Mouse (Mus musculus) heart, adult 2 months (tissue): ENCODE data around the gene Wdr78. TPM values are rescaled to one million over a fixed set of nuclear protein-coding genes. Genes with fewer than 3 reads are reported as not detected.

Experiments used
- DNase-seq, 2 experiments: peaks; one replicate each; pipeline ENCODE4 v3.0.0; 2021
- H3K27ac ChIP-seq: fragments of 200-600 bp; 2 replicates; pipeline ENCODE4 v1.8.1; 2022
- H3K27me3 ChIP-seq: fragments of 200-500 bp; 2 replicates; pipeline ENCODE4 v1.6.1; 2012; ENCODE audit warnings: mild to moderate bottlenecking, low read length, inconsistent platforms, mixed read lengths; ENCODE audit not compliant: control insufficient read depth, insufficient read depth
- H3K36me3 ChIP-seq: fragments of 200-500 bp; 2 replicates; pipeline ENCODE4 v1.6.1; 2012; ENCODE audit warnings: low read length, inconsistent platforms; ENCODE audit not compliant: control insufficient read depth, insufficient read depth
- H3K4me1 ChIP-seq: fragments of 200-500 bp; 2 replicates; pipeline ENCODE4 v1.6.1; 2011; ENCODE audit warnings: low read length; ENCODE audit not compliant: control insufficient read depth, insufficient read depth
- H3K4me3 ChIP-seq: fragments of 200-600 bp; 2 replicates; pipeline ENCODE4 v1.8.1; 2022
- H3K79me2 ChIP-seq: fragments of 200-500 bp; replicated peaks from 2 replicates; pipeline ENCODE4 v1.6.1; 2012; ENCODE audit warnings: mild to moderate bottlenecking, inconsistent platforms, low read length, moderate library complexity, mixed read lengths; ENCODE audit not compliant: control insufficient read depth, insufficient read depth
- H3K9ac ChIP-seq: fragments of 200-500 bp; 2 replicates; pipeline ENCODE4 v1.6.1; 2012; ENCODE audit warnings: low read depth, mild to moderate bottlenecking, control low read depth, inconsistent platforms, low read length, mixed read lengths
- CTCF ChIP-seq: fragments of 200-600 bp; IDR thresholded peaks from 2 replicates; pipeline ENCODE4 v1.8.1; 2022; ENCODE audit warnings: antibody characterized with exemption, mild to moderate bottlenecking, moderate library complexity
- EP300 ChIP-seq: fragments of 200-500 bp; IDR thresholded peaks from 2 replicates; pipeline ENCODE4 v1.6.1; 2011; ENCODE audit warnings: low read depth, low read length, control low read depth; ENCODE audit not compliant: insufficient read depth
- POLR2A ChIP-seq: fragments of 200-500 bp; IDR thresholded peaks from 2 replicates; pipeline ENCODE4 v1.6.1; 2011; ENCODE audit warnings: mild to moderate bottlenecking, low read depth, low read length, control low read depth; ENCODE audit not compliant: insufficient read depth
- WGBS: fragments of 180-500 bp; shearing (Covaris S2); methylation state at CpG from one replicate; pipeline ENCODE4 v1.1.7; 2018; 5-methylcytosine and 5-hydroxymethylcytosine counted together
- intact Hi-C: fragments of 180-260 bp; cut with DNase I; formaldehyde crosslinking; loops from one replicate; pipeline ENCODE4 v1.15.1; 2025
- polyA plus RNA-seq: library from polyadenylated mRNA; depleted of rRNA; stranded (reverse); fragments of >200 nt; gene quantifications from 2 replicates; pipeline ENCODE4 v1.2.3, GENCODE M21; 2012
- total RNA-seq, 2 experiments: library from RNA; stranded (reverse); gene quantifications; 2 replicates each; pipeline ENCODE4 v1.2.3; 2021

The Wdr78 gene
- total and polyA plus RNA-seq, 3 experiments, result 0.37 to 1.3 (median 1.1) TPM

- Histone ChIP-seq H3K9ac (no peak within 1 kb of the TSS), H3K27ac (no peak within 1 kb of the TSS), H3K4me1 (no peaks in the 10 kb centered on the region), H3K79me2 (no peaks in the 10 kb centered on the region), H3K27me3 (no peaks in the 10 kb centered on the region), H3K36me3 (no peaks in the 10 kb centered on the region), H3K4me3 (no peak within 1 kb of the TSS)
- 80% methylated on average over 4 of the region's 4 CpGs for WGBS
- intact Hi-C loops, result no loop called here
- DNase-seq, result no peak
- TF ChIP-seq CTCF, result no peak
- TF ChIP-seq POLR2A, result no peak
- TF ChIP-seq EP300, result no peak
These were observed 87.7 kb downstream of the Wdr78 start, which contains the start of gene Insl5 for GRCm38 (mm10) chr4:103026621-103027020. Gene Insl5 (minus strand): TSS chr4:103026842.

GRCm38 (mm10) chr4:103013490-103013889 lies 100.9 kb downstream of the Wdr78 start:
- H3K27ac ChIP-seq, result no peak overlapping the region
- no peak for DNase-seq
- 18% methylated on average over 4 of the region's 4 CpGs for WGBS
- intact Hi-C loops, result no loop called here
- H3K79me2 ChIP-seq, result no peaks in the 10 kb centered on the region
- no peaks in the 10 kb centered on the region for H3K36me3 ChIP-seq
- no peak overlapping the region for H3K9ac ChIP-seq
- H3K4me1 ChIP-seq, result no peaks in the 10 kb centered on the region
- H3K4me3 ChIP-seq, result no peak overlapping the region
- no peaks in the 10 kb centered on the region for H3K27me3 ChIP-seq
- TF ChIP-seq POLR2A, result no peak
- TF ChIP-seq EP300, result no peak
- no peak for TF ChIP-seq CTCF

- no peak for DNase-seq
These were observed 102.5 kb downstream of the Wdr78 start for GRCm38 (mm10) chr4:103011823-103012222.

DNA sequence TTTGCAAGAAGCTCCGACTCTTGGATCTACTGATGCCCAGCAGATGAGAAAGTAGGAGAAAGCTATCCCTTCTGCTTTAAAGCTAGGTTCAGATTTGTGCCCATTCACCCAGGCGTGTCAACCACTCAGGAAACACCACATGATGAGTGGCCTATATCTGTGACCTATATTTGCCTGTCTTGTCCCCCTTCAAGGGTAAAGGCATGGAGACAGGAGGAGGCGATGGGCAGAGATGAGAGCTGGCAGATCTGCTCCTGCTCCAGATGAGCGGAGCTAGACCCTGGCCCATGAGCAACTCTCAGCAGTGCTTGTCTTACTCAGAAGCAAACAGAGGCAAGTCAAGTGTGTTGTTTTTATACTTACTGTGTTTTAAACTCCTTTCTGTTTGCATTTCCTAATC lies 103.6 kb downstream of the Wdr78 start:
- Histone ChIP-seq H3K4me3 (no peak overlapping the region), H3K79me2 (no peaks in the 10 kb centered on the region), H3K27me3 (no peaks in the 10 kb centered on the region), H3K9ac (no peak overlapping the region), H3K27ac (no peak overlapping the region), H3K4me1 (no peaks in the 10 kb centered on the region), H3K36me3 (no peaks in the 10 kb centered on the region)
- 90% methylated on average over 4 of the region's 4 CpGs for WGBS
- intact Hi-C loops, result no loop called here
- TF ChIP-seq POLR2A, result no peak
- no peak for TF ChIP-seq EP300
- TF ChIP-seq CTCF, result no peak
- no peak for DNase-seq

More at GRCm38 (mm10) chr4:103011823-103012222, 102.5 kb downstream of the Wdr78 start:
- TF ChIP-seq POLR2A (no peak), EP300 (no peak), CTCF (no peak)
- Histone ChIP-seq H3K4me3 (no peak overlapping the region), H3K27ac (no peak overlapping the region), H3K79me2 (no peaks in the 10 kb centered on the region), H3K27me3 (no peaks in the 10 kb centered on the region), H3K4me1 (no peaks in the 10 kb centered on the region), H3K9ac (no peak overlapping the region), H3K36me3 (no peaks in the 10 kb centered on the region)
- intact Hi-C loops, result no loop called here
- 54% methylated on average over 7 of the region's 7 CpGs for WGBS

DNA sequence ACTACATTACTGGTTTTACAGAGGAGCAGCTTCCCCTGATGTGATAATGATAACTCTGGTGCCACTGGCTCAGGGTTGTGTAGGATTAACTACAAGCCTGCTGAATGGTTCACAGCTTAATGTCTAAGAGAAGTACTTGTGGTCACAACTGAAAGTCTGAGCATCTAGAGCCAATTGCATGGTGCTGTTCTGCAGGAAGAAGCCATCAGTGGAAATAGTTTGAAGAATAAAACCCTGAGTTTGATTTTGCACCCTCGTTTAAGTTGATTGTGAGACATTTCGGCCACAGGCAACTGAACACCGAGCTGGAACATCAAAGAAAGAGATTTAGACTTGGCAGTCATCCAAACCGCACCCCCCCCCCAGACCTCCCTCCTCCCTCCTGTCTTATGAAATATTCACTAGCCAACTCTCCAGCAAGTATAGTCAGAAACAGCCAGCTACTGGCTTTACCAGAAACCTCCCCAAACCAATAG lies 107.4 kb downstream of the Wdr78 start:
- 27% methylated on average over 4 of the region's 4 CpGs for WGBS
- Histone ChIP-seq H3K36me3 (no peaks in the 10 kb centered on the region), H3K4me1 (no peaks in the 10 kb centered on the region), H3K9ac (no peak overlapping the region), H3K4me3 (no peak overlapping the region), H3K79me2 (no peaks in the 10 kb centered on the region), H3K27ac (no peak overlapping the region), H3K27me3 (no peaks in the 10 kb centered on the region)
- intact Hi-C loops, result no loop called here
- no peak for DNase-seq
- no peak for TF ChIP-seq CTCF
- TF ChIP-seq POLR2A, result no peak
- TF ChIP-seq EP300, result no peak

DNA sequence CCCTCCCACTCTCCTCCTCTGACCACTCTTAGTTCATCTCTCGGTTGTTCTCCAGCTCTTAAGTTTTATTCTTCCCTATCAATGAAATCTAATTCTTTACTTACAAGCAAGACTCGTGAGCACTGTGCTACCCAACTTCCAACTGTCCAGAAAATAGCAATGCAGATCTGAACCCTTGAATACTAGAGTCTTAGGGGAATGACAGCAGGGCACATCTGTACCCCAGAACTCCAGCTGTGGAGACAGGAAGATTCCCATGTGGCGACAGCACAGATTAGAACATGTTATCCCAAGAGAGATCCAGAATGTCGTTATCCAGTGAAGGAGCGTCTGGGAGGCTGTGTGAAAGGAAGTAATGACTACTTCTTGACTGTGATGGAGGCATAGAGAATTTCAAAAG lies 108.1 kb downstream of the Wdr78 start:
- WGBS, result 61% methylated on average over 5 of the region's 5 CpGs

More for the DNA sequence above, 108.1 kb downstream of the Wdr78 start:
- no peak for TF ChIP-seq EP300
- TF ChIP-seq POLR2A, result no peak
- TF ChIP-seq CTCF, result no peak
- H3K4me1 ChIP-seq, result no peaks in the 10 kb centered on the region
- H3K27ac ChIP-seq, result no peak overlapping the region
- no peak for DNase-seq
- no peaks in the 10 kb centered on the region for H3K36me3 ChIP-seq
- intact Hi-C loops, result no loop called here
- H3K79me2 ChIP-seq, result no peaks in the 10 kb centered on the region
- H3K4me3 ChIP-seq, result no peak overlapping the region
- no peaks in the 10 kb centered on the region for H3K27me3 ChIP-seq
- no peak overlapping the region for H3K9ac ChIP-seq
